Comparison of ENCODE assay signal across 8 mouse cellular contexts in genomic region chr7:65509357-65509756, GRCm38 (mm10). TPM values are rescaled to one million over a fixed set of nuclear protein-coding genes. Genes with fewer than 3 reads are reported as not detected.
DNase-seq lines count a peak whose midpoint lies in the region; ATAC-seq and TF ChIP-seq lines count a peak whose summit lies in the region.
"Had no signal": no experiment of that assay in that cellular context is flagged by ENCODE, and none has a peak within 500 bp of the region (broad histone marks: within the 10 kb centered on the region; RNA-seq: fewer than 3 reads in every experiment).

No protein-coding gene starts in this region.

- no peak for TF ChIP-seq EP300 in heart, adult 2 months (IDR thresholded peaks at IDR 0.05; ENCODE audit: insufficient read depth, low read depth, low read length)

- WGBS in heart, adult 2 months, result 51% methylated on average over 3 of the region's 3 CpGs
- 66% methylated on average over 3 of the region's 3 CpGs for WGBS in heart, embryonic 10.5 days
- WGBS in thymus, adult 2 months, result 96% methylated on average over 3 of the region's 3 CpGs

- H3K4me1 ChIP-seq in heart, adult 2 months (ENCODE audit: control insufficient read depth, insufficient read depth, low read length), result no peaks in the 10 kb centered on the region
- no peaks in the 10 kb centered on the region for H3K4me1 ChIP-seq in heart, embryonic 10.5 days
- H3K4me1 ChIP-seq in thymus, adult 2 months (replicated peaks; ENCODE audit: control insufficient read depth, insufficient read depth, low read length), result no peaks in the 10 kb centered on the region

- DNase-seq in heart, adult 2 months, result peak; percentile 35 to 43
- no peak for DNase-seq in heart, embryonic 10.5 days (ENCODE audit: low spot score)
- DNase-seq in adrenal gland, postnatal 36 days, result peak; percentile 47 to 63
- peak; percentile 90 to 92 for DNase-seq in cerebellum, postnatal 10 days
- peak; percentile 49 to 50 for DNase-seq in left cerebral cortex, adult 18-20 months (ENCODE audit: low spot score in 2 of 2)
- no peak for DNase-seq in thymus, adult 2 months

- no peak for TF ChIP-seq CTCF in heart, adult 2 months (IDR thresholded peaks at IDR 0.05)
- TF ChIP-seq CTCF in thymus, adult 2 months (IDR thresholded peaks at IDR 0.05; ENCODE audit: borderline replicate concordance, control insufficient read depth, extremely low read depth, insufficient read depth, low read length, poor library complexity), result no peak

- H3K9ac ChIP-seq in heart, adult 2 months (ENCODE audit: low read depth, low read length), result no peak overlapping the region
- H3K9ac ChIP-seq: lung, embryonic 15.5 days had no signal

- H3K79me2 ChIP-seq in heart, adult 2 months (replicated peaks; ENCODE audit: control insufficient read depth, insufficient read depth, low read length), result no peaks in the 10 kb centered on the region

- intact Hi-C loops in heart, adult 2 months (cut with DNase I), result no loop called here

- no peaks in the 10 kb centered on the region for H3K9me3 ChIP-seq in heart, embryonic 10.5 days
- H3K9me3 ChIP-seq: lung, embryonic 15.5 days had no signal

- H3K4me3 ChIP-seq in heart, adult 2 months, result no peak overlapping the region
- H3K4me3 ChIP-seq in heart, embryonic 10.5 days, result no peak overlapping the region
- no peak overlapping the region for H3K4me3 ChIP-seq in thymus, adult 2 months (ENCODE audit: control insufficient read depth, insufficient read depth, low read length)
- H3K4me3 ChIP-seq: lung, embryonic 15.5 days had no signal

- H3K27me3 ChIP-seq in heart, adult 2 months (ENCODE audit: control insufficient read depth, insufficient read depth, low read length), result no peaks in the 10 kb centered on the region
- peaks cover 5% of the 10 kb centered on the region; the same call in 1 of the 2 replicates for H3K27me3 ChIP-seq in heart, embryonic 10.5 days (ENCODE audit: insufficient read depth, poor library complexity, severe bottlenecking)
- no peaks in the 10 kb centered on the region for H3K27me3 ChIP-seq in thymus, adult 2 months (ENCODE audit: control insufficient read depth, insufficient read depth, low read length)
- H3K27me3 ChIP-seq: lung, embryonic 15.5 days had no signal

- no peak overlapping the region for H3K27ac ChIP-seq in heart, adult 2 months
- no peak overlapping the region for H3K27ac ChIP-seq in heart, embryonic 10.5 days
- no peak overlapping the region for H3K27ac ChIP-seq in thymus, adult 2 months (ENCODE audit: control insufficient read depth, insufficient read depth, low read length)
- H3K27ac ChIP-seq: lung, embryonic 15.5 days had no signal

- no peaks in the 10 kb centered on the region for H3K36me3 ChIP-seq in heart, adult 2 months (ENCODE audit: control insufficient read depth, insufficient read depth, low read length)
- no peaks in the 10 kb centered on the region for H3K36me3 ChIP-seq in heart, embryonic 10.5 days
- no peaks in the 10 kb centered on the region for H3K36me3 ChIP-seq in thymus, adult 2 months (ENCODE audit: control insufficient read depth, insufficient read depth, low read length)
- H3K36me3 ChIP-seq: lung, embryonic 15.5 days had no signal

- no peak for TF ChIP-seq POLR2A in heart, adult 2 months (IDR thresholded peaks at IDR 0.05; ENCODE audit: insufficient read depth, low read depth, low read length)
- no peak for TF ChIP-seq POLR2A in thymus, adult 2 months (IDR thresholded peaks at IDR 0.05; ENCODE audit: control insufficient read depth, extremely low read depth, insufficient read depth, low read length, poor library complexity)

- ATAC-seq in erythroid progenitor cell, adult 5-6 weeks (replicated peaks; ENCODE audit: low FRiP score, poor library complexity, severe bottlenecking), result no peak

RNA-seq across cellular contexts. Expression of gene Tjp1, which starts 18.2 kb away (rescaled TPM):
- 10 to 100 TPM; 87.9 to 99.7 TPM for total RNA-seq in heart, adult 2 months (2021)
- 21.7 and 44.4 TPM in 2 replicates for polyA plus RNA-seq in heart, adult 2 months (2012; rRNA removed)
- polyA plus RNA-seq in heart, embryonic 10.5 days (2016; fragmentation: Nextera tagmentation; extraction: Ambion mirVana), result 28.1 and 33.6 TPM in 2 replicates
- 10 to 100 TPM; 86.5 to 89.9 TPM for total RNA-seq in adrenal gland, postnatal 36 days (2021)
- total RNA-seq in left cerebral cortex, adult 18-20 months (2021), result 100 to 1,000 TPM; 146 to 152 TPM
- 5.4 and 5.8 TPM in 2 replicates for total RNA-seq in erythroid progenitor cell, adult 5-6 weeks (2015; ENCODE audit: low replicate concordance)
- 7.6 and 12.0 TPM in 2 replicates for total RNA-seq in erythroid progenitor cell, adult 5-6 weeks (2017; ENCODE audit: low replicate concordance)
- 2.8 and 3.6 TPM in 2 replicates for polyA plus RNA-seq in thymus, adult 2 months (2012; rRNA removed)

Comparison
In these comparisons a context has a peak if more than half of its experiments do, and no peak if none do; other contexts are left out.
1. DNase-seq: peak in heart, adult 2 months (2 of 2), adrenal gland, postnatal 36 days (2 of 2), cerebellum, postnatal 10 days (2 of 2) and left cerebral cortex, adult 18-20 months (2 of 2); none in heart, embryonic 10.5 days (single experiment) and thymus, adult 2 months (single experiment).
2. RNA of gene Tjp1, which starts 18.2 kb away (total RNA-seq): 146 to 152 TPM in left cerebral cortex, adult 18-20 months, 87.9 to 99.7 TPM in heart, adult 2 months and 86.5 to 89.9 TPM in adrenal gland, postnatal 36 days; 5.4 to 12.0 TPM in erythroid progenitor cell, adult 5-6 weeks; every median in the first group is over 4 times any median in the second.